Mouse (Mus musculus): Measurements from ENCODE around the gene Btbd35f27.
"Not testable (repeated sequence)": the region's sequence is repeated elsewhere in the genome, so short reads cannot be mapped to it uniquely, and the experiment has no call there.

Btbd35f27 gene

GRCm38 (mm10) chrX:4951835-4952234 is at the start of gene Btbd35f27:
Gene Btbd35f27 (plus strand): TSS chrX:4952135.
- not testable (repeated sequence) for DNase-seq (ENCODE audit: low read depth)

Data from fibroblast of lung, adult 2 months (primary cell).